Mouse (Mus musculus): ENCODE data around the gene Uevld. TPM values are rescaled to one million over a fixed set of nuclear protein-coding genes. Genes with fewer than 3 reads are reported as not detected.
"Not testable (repeated sequence)": the region's sequence is repeated elsewhere in the genome, so short reads cannot be mapped to it uniquely, and the experiment has no call there.

Gene Uevld
- polyA plus RNA-seq, 1 experiment from 2014 or later: 7.9 TPM

DNA sequence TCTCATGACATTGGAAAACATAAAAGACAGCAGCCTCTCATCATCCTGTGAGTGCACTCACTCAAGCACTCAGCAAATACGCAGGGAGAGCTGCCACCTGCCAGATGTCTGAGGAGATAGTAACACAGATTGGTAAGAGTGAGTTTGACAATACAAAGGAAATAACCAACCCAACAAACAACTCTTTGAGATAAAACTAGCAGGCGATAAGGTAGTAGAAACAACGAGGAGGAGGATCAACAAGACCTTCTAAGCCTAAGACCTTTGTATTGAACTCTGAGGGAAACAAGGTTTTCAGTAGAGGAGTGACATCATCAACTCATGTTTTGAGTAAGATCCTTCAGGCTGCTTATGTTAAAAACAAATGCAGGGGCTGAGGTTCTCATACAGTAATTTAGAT is 59.0 kb downstream of the Uevld start:
- no peak for ATAC-seq (replicated peaks; ENCODE audit: extremely low read depth, insufficient read depth, low FRiP score)
- Histone ChIP-seq H3K36me3 (ENCODE audit: control insufficient read depth, insufficient read depth) (peaks cover 46% of the 10 kb centered on the region), H3K27me3 (ENCODE audit: control insufficient read depth, insufficient read depth, low read length) (no peaks in the 10 kb centered on the region), H3K9ac (ENCODE audit: low read length) (no peak overlapping the region), H3K4me1 (ENCODE audit: control insufficient read depth, insufficient read depth, low read length) (peaks cover 5% of the 10 kb centered on the region; the same call in 1 of the 2 replicates), H3K4me2 (ENCODE audit: low read depth, low read length) (no peak overlapping the region), H3K4me3 (ENCODE audit: low read length) (no peak overlapping the region), H3K9me3 (replicated peaks; ENCODE audit: control insufficient read depth, low read length) (no peaks in the 10 kb centered on the region), H3K27ac (ENCODE audit: low read length) (no peak overlapping the region)
- WGBS: 79% methylated on average over 3 of the region's 3 CpGs

DNA sequence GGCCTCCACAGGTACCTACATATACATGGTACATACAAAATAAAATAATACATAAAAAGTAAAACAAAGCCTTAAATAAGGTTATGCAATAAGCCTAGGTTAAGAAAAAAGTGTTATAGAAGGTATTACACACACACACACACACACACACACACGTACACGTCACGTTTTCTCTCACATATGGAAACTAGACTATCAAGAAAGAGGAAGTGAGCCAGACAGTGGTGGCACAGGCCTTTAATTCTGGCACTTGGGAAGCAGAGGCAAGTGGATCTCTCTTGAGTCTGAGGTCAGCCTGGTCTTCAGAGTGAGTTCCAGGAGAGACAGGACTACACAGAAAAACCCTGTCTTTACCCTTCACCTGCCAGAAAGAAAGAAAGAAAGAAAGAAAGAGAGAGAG is 62.8 kb downstream of the Uevld start:
- Histone ChIP-seq H3K36me3 (ENCODE audit: control insufficient read depth, insufficient read depth) (peaks cover 48% of the 10 kb centered on the region), H3K27ac (ENCODE audit: low read length) (no peak overlapping the region), H3K4me1 (ENCODE audit: control insufficient read depth, insufficient read depth, low read length) (no peaks in the 10 kb centered on the region), H3K9ac (ENCODE audit: low read length) (no peak overlapping the region), H3K4me3 (ENCODE audit: low read length) (no peak overlapping the region), H3K4me2 (ENCODE audit: low read depth, low read length) (no peak overlapping the region), H3K9me3 (replicated peaks; ENCODE audit: control insufficient read depth, low read length) (no peaks in the 10 kb centered on the region), H3K27me3 (ENCODE audit: control insufficient read depth, insufficient read depth, low read length) (no peaks in the 10 kb centered on the region)
- 76% methylated on average over 3 of the region's 3 CpGs for WGBS
- ATAC-seq (replicated peaks; ENCODE audit: extremely low read depth, insufficient read depth, low FRiP score): no peak

DNA sequence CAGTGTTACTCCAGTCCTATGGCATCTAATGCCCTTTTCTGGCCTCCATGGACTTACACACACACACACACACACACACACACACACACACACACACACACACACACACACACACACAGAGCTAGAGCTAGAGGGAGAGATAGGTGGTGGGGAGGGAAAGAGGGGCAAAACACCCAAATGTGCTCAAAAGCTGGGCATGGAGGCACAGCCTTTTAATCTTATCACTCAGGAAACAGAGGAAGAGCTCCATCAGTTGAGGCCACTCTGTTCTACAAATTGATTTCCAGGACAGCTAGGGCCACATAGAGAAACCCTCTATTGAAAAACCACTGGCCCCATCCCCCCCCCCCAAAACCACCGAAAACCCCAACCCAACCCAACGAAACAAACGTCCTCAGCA is 75.0 kb downstream of the Uevld start:
- no peak overlapping the region for H3K27ac ChIP-seq (ENCODE audit: low read length)
- ATAC-seq (replicated peaks; ENCODE audit: extremely low read depth, insufficient read depth, low FRiP score): no peak
- peaks cover 11% of the 10 kb centered on the region for H3K36me3 ChIP-seq (ENCODE audit: control insufficient read depth, insufficient read depth)
- H3K4me3 ChIP-seq (ENCODE audit: low read length): no peak overlapping the region
- no peaks in the 10 kb centered on the region for H3K9me3 ChIP-seq (replicated peaks; ENCODE audit: control insufficient read depth, low read length)
- no peaks in the 10 kb centered on the region for H3K27me3 ChIP-seq (ENCODE audit: control insufficient read depth, insufficient read depth, low read length)
- no peaks in the 10 kb centered on the region for H3K4me1 ChIP-seq (ENCODE audit: control insufficient read depth, insufficient read depth, low read length)
- H3K9ac ChIP-seq (ENCODE audit: low read length): no peak overlapping the region
- WGBS: 53% methylated on average over 3 of the region's 3 CpGs
- H3K4me2 ChIP-seq (ENCODE audit: low read depth, low read length): no peak overlapping the region

DNA sequence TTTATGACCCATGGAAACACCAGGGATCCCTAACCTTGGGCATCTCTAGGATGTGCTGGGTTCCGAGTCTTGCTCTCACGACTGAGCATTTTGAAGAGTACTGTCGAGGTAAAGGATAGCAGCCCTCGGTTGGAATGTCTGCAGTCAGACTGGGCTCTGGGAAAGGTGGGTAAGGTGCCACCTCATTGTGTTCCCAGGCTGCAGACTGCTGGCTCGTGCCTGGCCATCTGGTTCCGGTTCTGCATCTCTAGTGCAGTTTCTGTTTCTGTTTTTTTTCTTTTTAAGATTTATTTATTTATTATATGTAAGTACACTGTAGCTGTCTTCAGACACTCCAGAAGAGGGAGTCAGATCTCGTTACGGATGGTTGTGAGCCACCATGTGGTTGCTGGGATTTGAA is 76.4 kb downstream of the Uevld start:
- not testable (repeated sequence) for ATAC-seq (replicated peaks; ENCODE audit: extremely low read depth, insufficient read depth, low FRiP score); H3K4me2 ChIP-seq (ENCODE audit: low read depth, low read length); H3K9ac ChIP-seq (ENCODE audit: low read length); H3K9me3 ChIP-seq (replicated peaks; ENCODE audit: control insufficient read depth, low read length); H3K27me3 ChIP-seq (ENCODE audit: control insufficient read depth, insufficient read depth, low read length); H3K4me3 ChIP-seq (ENCODE audit: low read length); H3K36me3 ChIP-seq (ENCODE audit: control insufficient read depth, insufficient read depth); H3K27ac ChIP-seq (ENCODE audit: low read length); H3K4me1 ChIP-seq (ENCODE audit: control insufficient read depth, insufficient read depth, low read length)
- WGBS: 80% methylated on average over 6 of the region's 8 CpGs

DNA sequence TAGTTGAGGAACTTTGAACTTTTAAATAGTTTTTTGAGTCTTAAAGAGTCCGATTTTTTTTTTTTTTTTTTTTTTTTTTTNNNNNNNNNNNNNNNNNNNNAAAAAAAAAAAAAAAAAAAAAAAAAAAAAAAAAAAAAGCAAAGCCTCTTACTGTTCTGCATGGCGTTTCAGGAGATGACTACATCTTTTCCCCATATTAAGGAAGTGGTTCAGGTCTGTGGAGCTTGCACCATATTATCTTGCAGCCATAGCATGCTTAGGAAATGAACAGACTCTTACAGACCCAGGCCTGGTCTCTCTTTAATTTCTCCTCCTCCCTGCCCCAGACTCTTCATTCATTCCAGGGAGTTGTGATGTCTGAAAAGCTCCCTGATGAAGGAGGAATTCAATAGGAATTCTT is 77.3 kb downstream of the Uevld start:
- Histone ChIP-seq H3K27ac (ENCODE audit: low read length) (no peak overlapping the region), H3K36me3 (ENCODE audit: control insufficient read depth, insufficient read depth) (peaks cover 3% of the 10 kb centered on the region), H3K4me3 (ENCODE audit: low read length) (no peak overlapping the region), H3K4me2 (ENCODE audit: low read depth, low read length) (no peak overlapping the region), H3K9me3 (replicated peaks; ENCODE audit: control insufficient read depth, low read length) (no peaks in the 10 kb centered on the region), H3K27me3 (ENCODE audit: control insufficient read depth, insufficient read depth, low read length) (no peaks in the 10 kb centered on the region), H3K9ac (ENCODE audit: low read length) (no peak overlapping the region), H3K4me1 (ENCODE audit: control insufficient read depth, insufficient read depth, low read length) (no peaks in the 10 kb centered on the region)
- WGBS: 85% methylated on average over 2 of the region's 2 CpGs
- no peak for ATAC-seq (replicated peaks; ENCODE audit: extremely low read depth, insufficient read depth, low FRiP score)

DNA sequence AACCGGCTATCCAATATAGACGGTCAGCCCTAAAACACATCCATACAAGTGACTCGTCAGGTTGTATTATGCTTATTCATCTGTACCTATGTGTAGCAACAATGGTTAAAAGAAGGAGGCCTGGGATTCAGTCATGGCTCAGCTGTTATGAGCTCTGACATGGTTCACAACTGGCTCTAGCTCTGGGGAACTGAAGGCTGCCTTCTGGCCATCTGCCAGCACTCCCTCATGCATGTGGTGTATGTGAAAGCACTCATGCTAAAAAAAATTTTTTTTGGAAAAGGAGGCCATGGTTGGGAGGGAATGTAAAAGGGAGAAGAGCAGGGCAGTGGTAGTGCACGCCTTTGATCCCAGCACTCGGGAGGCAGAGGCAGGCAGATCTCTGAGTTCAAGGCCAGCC is 78.5 kb downstream of the Uevld start:
- Histone ChIP-seq H3K9ac (ENCODE audit: low read length) (no peak overlapping the region), H3K27ac (ENCODE audit: low read length) (no peak overlapping the region), H3K27me3 (ENCODE audit: control insufficient read depth, insufficient read depth, low read length) (no peaks in the 10 kb centered on the region), H3K4me3 (ENCODE audit: low read length) (no peak overlapping the region), H3K9me3 (replicated peaks; ENCODE audit: control insufficient read depth, low read length) (no peaks in the 10 kb centered on the region), H3K4me1 (ENCODE audit: control insufficient read depth, insufficient read depth, low read length) (no peaks in the 10 kb centered on the region), H3K4me2 (ENCODE audit: low read depth, low read length) (no peak overlapping the region), H3K36me3 (ENCODE audit: control insufficient read depth, insufficient read depth) (no peaks in the 10 kb centered on the region)
- no peak for ATAC-seq (replicated peaks; ENCODE audit: extremely low read depth, insufficient read depth, low FRiP score)
- 90% methylated on average over 5 of the region's 5 CpGs for WGBS

DNA sequence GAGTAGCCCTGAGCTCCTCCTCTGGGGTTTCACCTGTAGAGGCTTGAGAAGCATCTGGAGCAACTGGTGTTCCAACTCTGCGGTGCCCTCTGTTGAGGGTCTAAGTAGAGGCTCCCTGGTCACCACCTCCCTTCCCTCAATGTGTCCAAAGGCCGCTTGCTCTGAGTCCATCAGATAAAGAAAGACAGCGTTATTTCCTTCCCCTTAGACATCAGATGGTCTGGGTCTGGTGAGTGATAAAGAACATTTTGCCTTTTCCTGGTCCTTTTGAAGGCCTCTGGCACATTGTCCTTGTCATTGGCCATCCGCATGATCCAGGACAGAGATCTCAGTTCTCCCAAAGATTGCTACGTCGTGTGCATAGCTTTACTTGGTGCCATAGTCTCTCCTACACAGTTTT is 81.1 kb downstream of the Uevld start:
- Histone ChIP-seq H3K9ac (ENCODE audit: low read length) (no peak overlapping the region), H3K27me3 (ENCODE audit: control insufficient read depth, insufficient read depth, low read length) (no peaks in the 10 kb centered on the region), H3K4me1 (ENCODE audit: control insufficient read depth, insufficient read depth, low read length) (no peaks in the 10 kb centered on the region), H3K27ac (ENCODE audit: low read length) (no peak overlapping the region), H3K4me2 (ENCODE audit: low read depth, low read length) (no peak overlapping the region), H3K4me3 (ENCODE audit: low read length) (no peak overlapping the region), H3K9me3 (replicated peaks; ENCODE audit: control insufficient read depth, low read length) (no peaks in the 10 kb centered on the region), H3K36me3 (ENCODE audit: control insufficient read depth, insufficient read depth) (no peaks in the 10 kb centered on the region)
- 72% methylated on average over 6 of the region's 6 CpGs for WGBS
- ATAC-seq (replicated peaks; ENCODE audit: extremely low read depth, insufficient read depth, low FRiP score): no peak

DNA sequence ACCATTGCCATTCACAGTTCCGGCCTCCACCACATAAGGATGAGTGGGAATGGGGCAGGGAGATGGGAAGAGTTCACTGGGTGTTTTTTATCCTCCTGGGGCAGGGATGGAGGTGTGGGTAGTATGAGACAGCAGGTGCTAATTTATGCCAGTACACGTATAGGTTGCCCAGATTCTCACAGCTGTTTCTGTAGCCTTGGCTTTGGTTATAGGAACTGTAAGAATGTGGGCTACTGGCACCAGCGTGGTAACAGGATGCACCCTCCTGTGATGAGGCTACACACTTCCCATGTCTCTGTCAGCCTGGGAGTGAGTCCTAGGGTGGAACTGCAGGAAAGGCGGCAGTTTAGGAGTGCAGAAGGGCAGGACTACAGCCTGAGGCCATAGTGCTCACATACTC is 81.5 kb downstream of the Uevld start:
- H3K9me3 ChIP-seq (replicated peaks; ENCODE audit: control insufficient read depth, low read length): no peaks in the 10 kb centered on the region
- WGBS: 69% methylated on average over 4 of the region's 4 CpGs
- no peak for ATAC-seq (replicated peaks; ENCODE audit: extremely low read depth, insufficient read depth, low FRiP score)
- H3K27ac ChIP-seq (ENCODE audit: low read length): no peak overlapping the region
- no peak overlapping the region for H3K9ac ChIP-seq (ENCODE audit: low read length)
- H3K36me3 ChIP-seq (ENCODE audit: control insufficient read depth, insufficient read depth): no peaks in the 10 kb centered on the region
- H3K4me2 ChIP-seq (ENCODE audit: low read depth, low read length): no peak overlapping the region
- H3K4me3 ChIP-seq (ENCODE audit: low read length): no peak overlapping the region
- H3K27me3 ChIP-seq (ENCODE audit: control insufficient read depth, insufficient read depth, low read length): no peaks in the 10 kb centered on the region
- no peaks in the 10 kb centered on the region for H3K4me1 ChIP-seq (ENCODE audit: control insufficient read depth, insufficient read depth, low read length)
